Mouse (Mus musculus) midbrain, embryonic 14.5 days (tissue): Measurements from ENCODE around the gene Mgrn1. TPM values are rescaled to one million over a fixed set of nuclear protein-coding genes. Genes with fewer than 3 reads are reported as not detected.

Source experiments
- ATAC-seq: fragments of 200-750 bp; cut with Nextera tagmentation; 2 replicates; pipeline ENCODE4 v1.8.0; 2017; ENCODE audit warnings: moderate number of reproducible peaks, moderate library complexity; ENCODE audit not compliant: low FRiP score, low TSS enrichment
- DNase-seq: peaks from one replicate; pipeline ENCODE4 v3.0.0-alpha.2; 2015
- H3K27ac ChIP-seq: fragments of 300-500 bp; sonication (generic); replicated peaks from 2 replicates; pipeline ENCODE4 v1.5.1; 2014; ENCODE audit warnings: mild to moderate bottlenecking, low read depth, low read length, moderate library complexity
- H3K27me3 ChIP-seq: fragments of 300-500 bp; sonication (generic); 2 replicates; pipeline ENCODE4 v1.6.1; 2014; ENCODE audit warnings: low read length, control low read depth, mixed read lengths; ENCODE audit not compliant: control insufficient read depth, insufficient read depth
- H3K36me3 ChIP-seq: fragments of 300-500 bp; sonication (generic); 2 replicates; pipeline ENCODE4 v1.6.1; 2014; ENCODE audit warnings: low read length, control low read depth; ENCODE audit not compliant: control insufficient read depth, insufficient read depth
- H3K4me1 ChIP-seq: fragments of 300-500 bp; sonication (generic); 2 replicates; pipeline ENCODE4 v1.6.1; 2014; ENCODE audit warnings: mild to moderate bottlenecking, antibody characterized with exemption, low read length, control low read depth; ENCODE audit not compliant: control insufficient read depth, insufficient read depth
- H3K4me2 ChIP-seq: fragments of 300-500 bp; sonication (generic); 2 replicates; pipeline ENCODE4 v1.6.1; 2014; ENCODE audit warnings: mild to moderate bottlenecking, low read length, moderate library complexity
- H3K4me3 ChIP-seq: fragments of 300-500 bp; sonication (generic); replicated peaks from 2 replicates; pipeline ENCODE4 v1.5.1; 2014; ENCODE audit warnings: low read depth, low read length
- H3K9ac ChIP-seq: fragments of 300-500 bp; sonication (generic); replicated peaks from 2 replicates; pipeline ENCODE4 v1.6.1; 2014; ENCODE audit warnings: mild to moderate bottlenecking, low read length, moderate library complexity
- H3K9me3 ChIP-seq: fragments of 300-500 bp; sonication (generic); 2 replicates; pipeline ENCODE4 v1.6.1; 2016; ENCODE audit warnings: low read length, control low read depth, mixed read lengths; ENCODE audit not compliant: control insufficient read depth
- WGBS: fragments of 180-500 bp; shearing (Covaris S2); extraction: QIAGEN DNeasy Blood & Tissue Kit; methylation state at CpG from one replicate; pipeline ENCODE4 v1.1.7; 2014; 5-methylcytosine and 5-hydroxymethylcytosine counted together
- polyA plus RNA-seq: library from polyadenylated mRNA; unstranded; fragments of >200 nt; fragmentation: Nextera tagmentation; extraction: Ambion mirVana; gene quantifications from 2 replicates; pipeline ENCODE4 v1.2.1, GENCODE M21; 2014

Mgrn1 gene
- polyA plus RNA-seq, 1 experiment from 2014 or later, result 117 TPM

DNA sequence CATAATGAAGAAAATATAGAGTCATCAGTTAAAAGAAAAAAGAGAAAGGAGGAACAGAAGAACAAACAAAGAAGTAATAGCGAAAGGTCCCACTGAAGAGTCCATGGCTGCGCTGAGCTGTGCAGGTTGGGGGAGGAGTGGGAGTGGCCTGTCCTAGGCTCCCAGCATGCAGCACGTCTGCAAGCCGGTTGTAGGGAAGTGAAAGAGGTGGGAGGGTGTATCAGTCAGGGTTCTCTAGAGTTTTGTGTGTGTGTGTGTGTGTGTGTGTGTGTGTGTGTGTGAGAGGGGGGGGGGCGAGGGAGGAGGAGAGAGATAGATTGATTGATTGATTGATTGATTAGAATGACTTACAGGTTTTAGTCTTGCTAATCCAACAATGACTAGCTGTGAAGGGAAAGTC is 21.9 kb downstream of the Mgrn1 start:
- Histone ChIP-seq H3K27ac (no peak overlapping the region), H3K27me3 (no peaks in the 10 kb centered on the region), H3K36me3 (peaks cover 40% of the 10 kb centered on the region), H3K4me3 (no peak overlapping the region), H3K4me2 (no peak overlapping the region), H3K9me3 (no peaks in the 10 kb centered on the region), H3K4me1 (no peaks in the 10 kb centered on the region), H3K9ac (no peak overlapping the region)
- no peak for ATAC-seq
- DNase-seq, result no peak
- WGBS, result 45% methylated on average over 4 of the region's 5 CpGs

- Histone ChIP-seq H3K27ac (no peak overlapping the region), H3K4me1 (no peaks in the 10 kb centered on the region), H3K4me2 (no peak overlapping the region), H3K9me3 (no peaks in the 10 kb centered on the region), H3K36me3 (peaks cover 49% of the 10 kb centered on the region), H3K4me3 (no peak overlapping the region), H3K9ac (no peak overlapping the region), H3K27me3 (no peaks in the 10 kb centered on the region)
- DNase-seq (no peak), ATAC-seq (no peak)
- 95% methylated on average over 2 of the region's 2 CpGs for WGBS
Observed at GRCm38 (mm10) chr16:4909745-4910144, 23.7 kb downstream of the Mgrn1 start.

GRCm38 (mm10) chr16:4910758-4911157 is 24.7 kb downstream of the Mgrn1 start:
- no peak for DNase-seq
- H3K4me2 ChIP-seq, result no peak overlapping the region
- WGBS, result 96% methylated on average over 8 of the region's 8 CpGs

DNA sequence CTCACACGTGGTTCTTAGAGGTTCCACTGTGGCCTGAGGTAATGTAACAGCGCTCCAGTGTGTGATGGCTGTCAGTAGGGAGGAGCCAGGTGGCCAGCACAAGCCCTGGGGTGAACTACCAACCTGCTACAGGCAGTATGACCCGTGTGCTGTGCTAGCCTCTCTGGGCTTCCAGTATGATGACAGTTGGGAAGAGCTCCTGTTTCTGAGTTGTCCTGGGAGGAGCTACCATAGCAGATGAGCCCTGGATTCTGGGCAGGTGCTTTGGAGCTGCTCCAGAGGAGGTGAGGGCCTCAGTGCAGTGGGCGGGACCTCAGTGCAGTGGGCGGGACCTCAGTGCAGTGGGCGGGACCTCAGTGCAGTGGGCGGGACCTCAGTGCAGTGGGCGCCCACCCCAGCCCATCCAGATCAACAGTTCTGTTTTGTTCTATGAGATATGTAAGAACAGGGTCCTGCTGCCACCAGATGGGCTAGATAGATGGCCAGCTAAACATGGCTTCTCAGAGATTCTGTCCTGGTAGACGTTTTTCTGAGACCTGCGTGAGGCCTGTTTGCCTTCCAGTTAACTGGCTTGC is 26.1 kb downstream of the Mgrn1 start:
- 79% methylated on average over 10 of the region's 10 CpGs for WGBS
- H3K27ac ChIP-seq, result no peak overlapping the region
- H3K4me2 ChIP-seq, result no peak overlapping the region

More at GRCm38 (mm10) chr16:4910758-4911157, 24.7 kb downstream of the Mgrn1 start:
- ATAC-seq, result no peak
- Histone ChIP-seq H3K36me3 (peaks cover 57% of the 10 kb centered on the region), H3K27ac (no peak overlapping the region), H3K27me3 (no peaks in the 10 kb centered on the region), H3K4me1 (no peaks in the 10 kb centered on the region), H3K9me3 (no peaks in the 10 kb centered on the region), H3K4me3 (no peak overlapping the region), H3K9ac (no peak overlapping the region)

GRCm38 (mm10) chr16:4912907-4913782 is 27.1 kb downstream of the Mgrn1 start:
- DNase-seq (no peak), ATAC-seq (no peak)
- no peaks in the 10 kb centered on the region for H3K27me3 ChIP-seq
- H3K36me3 ChIP-seq, result peaks cover 69% of the 10 kb centered on the region
- peak overlapping the region; percentile 1; the same call in 1 of the 2 replicates for H3K27ac ChIP-seq
- no peaks in the 10 kb centered on the region for H3K9me3 ChIP-seq
- no peaks in the 10 kb centered on the region for H3K4me1 ChIP-seq
- no peak overlapping the region for H3K4me3 ChIP-seq
- 79% methylated on average over 11 of the region's 11 CpGs for WGBS
- H3K4me2 ChIP-seq, result no peak overlapping the region
- no peak overlapping the region for H3K9ac ChIP-seq

More for the DNA sequence above, 26.1 kb downstream of the Mgrn1 start:
- Histone ChIP-seq H3K9me3 (no peaks in the 10 kb centered on the region), H3K4me3 (no peak overlapping the region), H3K9ac (no peak overlapping the region), H3K4me1 (no peaks in the 10 kb centered on the region), H3K36me3 (peaks cover 69% of the 10 kb centered on the region), H3K27me3 (no peaks in the 10 kb centered on the region)
- ATAC-seq, result no peak
- no peak for DNase-seq

- DNase-seq, result peak; percentile 88
- H3K36me3 ChIP-seq, result peaks cover 76% of the 10 kb centered on the region
- whole genome bisulfite sequencing, result 34% methylated on average over 12 of the region's 12 CpGs
- no peak overlapping the region for H3K9ac ChIP-seq
- 0 out of 2 replicates have a peak overlapping the region, but pooled peaks have one; percentile 1 for H3K27ac ChIP-seq
- peak; percentile 50; the same call in 1 of the 2 replicates for ATAC-seq
- H3K4me3 ChIP-seq, result no peak overlapping the region
- no peaks in the 10 kb centered on the region for H3K4me1 ChIP-seq
- no peaks in the 10 kb centered on the region for H3K9me3 ChIP-seq
- no peaks in the 10 kb centered on the region for H3K27me3 ChIP-seq
- no peak overlapping the region for H3K4me2 ChIP-seq
Observed at GRCm38 (mm10) chr16:4913783-4914735, 28.0 kb downstream of the Mgrn1 start.

DNA sequence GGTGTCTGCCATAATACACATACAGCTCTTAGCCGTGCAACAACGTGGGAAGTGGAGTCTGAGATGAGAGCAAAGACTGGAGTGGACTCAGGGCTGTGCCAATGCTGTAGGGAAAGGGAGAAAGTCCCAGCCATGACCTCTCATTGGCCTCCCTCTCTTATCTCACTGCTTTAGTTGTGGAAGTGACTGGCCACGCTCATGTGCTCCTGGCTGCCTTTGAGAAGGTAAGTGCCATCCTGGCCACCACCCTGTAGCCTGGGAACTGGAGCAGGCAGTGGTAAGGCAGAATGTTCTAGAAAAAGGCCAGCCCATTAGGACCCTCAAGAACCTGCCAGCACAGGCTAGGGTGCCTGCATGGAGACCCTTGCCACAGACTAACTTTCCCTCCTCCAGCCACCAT is 29.9 kb downstream of the Mgrn1 start:
- 92% methylated on average over 3 of the region's 3 CpGs for WGBS
- Histone ChIP-seq H3K4me2 (no peak overlapping the region), H3K27ac (no peak overlapping the region), H3K27me3 (no peaks in the 10 kb centered on the region), H3K4me1 (no peaks in the 10 kb centered on the region), H3K4me3 (no peak overlapping the region), H3K36me3 (peaks cover 71% of the 10 kb centered on the region), H3K9ac (no peak overlapping the region), H3K9me3 (no peaks in the 10 kb centered on the region)
- DNase-seq (no peak), ATAC-seq (no peak)

- DNase-seq (no peak), ATAC-seq (no peak)
- 92% methylated on average over 2 of the region's 2 CpGs for WGBS
- H3K9ac ChIP-seq, result no peak overlapping the region
- no peaks in the 10 kb centered on the region for H3K9me3 ChIP-seq
- no peak overlapping the region for H3K4me2 ChIP-seq
- H3K4me1 ChIP-seq, result no peaks in the 10 kb centered on the region
- H3K36me3 ChIP-seq, result peaks cover 68% of the 10 kb centered on the region
- H3K27me3 ChIP-seq, result no peaks in the 10 kb centered on the region
- H3K27ac ChIP-seq, result no peak overlapping the region
- no peak overlapping the region for H3K4me3 ChIP-seq
Observed at GRCm38 (mm10) chr16:4916608-4917007, 30.6 kb downstream of the Mgrn1 start.
